Mouse (Mus musculus): ENCODE data around the gene Helb. TPM values are rescaled to one million over a fixed set of nuclear protein-coding genes. Genes with fewer than 3 reads are reported as not detected.

The Helb gene
- 6.0 and 8.1 TPM in 2 replicates for polyA plus RNA-seq (2014; fragmentation: Nextera tagmentation; extraction: Ambion mirVana)

GRCm38 (mm10) chr10:120112507-120113396, at the start of gene Helb:
Helb (minus strand) TSS chr10:120112987.
- Histone ChIP-seq H3K36me3 (ENCODE audit: control insufficient read depth, insufficient read depth, low read length) (peaks cover 9% of the 10 kb centered on the region; the same call in 1 of the 2 replicates), H3K27me3 (ENCODE audit: control insufficient read depth, insufficient read depth, low read length) (no peaks in the 10 kb centered on the region), H3K27ac (replicated peaks in 1 of 2; ENCODE audit: control insufficient read depth in 1 of 2, insufficient read depth in 1 of 2, low read depth in 2 of 2, low read length in 2 of 2) (peak within 1 kb of the TSS; percentile 86 to 90), H3K4me1 (ENCODE audit: control insufficient read depth in 2 of 2, insufficient read depth in 2 of 2, low read length in 2 of 2) (peaks cover 2 to 5% of the 10 kb centered on the region in 2 experiments; a peak in 1 of 4 replicates), H3K4me2 (ENCODE audit: low read length) (peak within 1 kb of the TSS; percentile 80), H3K9me3 (ENCODE audit: control insufficient read depth, low read length) (no peaks in the 10 kb centered on the region), H3K9ac (ENCODE audit: low read length) (peak within 1 kb of the TSS; percentile 82), H3K4me3 (ENCODE audit: control insufficient read depth in 1 of 2, insufficient read depth in 1 of 2, low read depth in 1 of 2, low read length in 2 of 2) (peak within 1 kb of the TSS; percentile 60 to 89)
- ATAC-seq (ENCODE audit: insufficient number of reproducible peaks, insufficient read depth, low FRiP score, low read depth): peak; percentile 99
- under 1% methylated on average over 55 of the region's 55 CpGs for WGBS

DNA sequence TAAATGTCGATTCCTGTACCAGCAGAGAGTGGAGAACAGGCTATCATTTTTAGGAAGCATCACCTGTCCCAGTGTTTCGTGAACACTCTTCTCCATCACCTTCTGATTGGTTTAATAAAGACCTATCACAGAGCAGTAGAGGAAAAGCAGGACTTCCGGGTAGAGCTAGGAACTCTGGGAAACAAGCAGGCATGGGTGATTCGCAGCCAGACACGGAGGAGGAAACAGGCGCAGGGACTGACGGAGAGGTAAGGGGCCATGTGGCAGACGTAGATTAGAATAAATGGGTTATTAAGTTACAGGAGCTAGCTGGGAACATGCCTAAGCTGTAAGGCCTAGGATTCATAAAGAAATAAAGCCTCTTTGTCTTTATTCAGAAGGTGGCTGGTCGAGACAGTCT, 47.7 kb upstream of the Helb start:
- no peak overlapping the region for H3K4me2 ChIP-seq (ENCODE audit: low read length)
- WGBS: 72% methylated on average over 9 of the region's 9 CpGs
- H3K4me3 ChIP-seq (ENCODE audit: control insufficient read depth in 1 of 2, insufficient read depth in 1 of 2, low read depth in 1 of 2, low read length in 2 of 2): no peak overlapping the region
- no peaks in the 10 kb centered on the region; a peak in 1 of 4 replicates for H3K4me1 ChIP-seq (ENCODE audit: control insufficient read depth in 2 of 2, insufficient read depth in 2 of 2, low read length in 2 of 2)
- no peak overlapping the region for H3K27ac ChIP-seq (replicated peaks in 1 of 2; ENCODE audit: control insufficient read depth in 1 of 2, insufficient read depth in 1 of 2, low read depth in 2 of 2, low read length in 2 of 2)
- no peak for ATAC-seq (ENCODE audit: insufficient number of reproducible peaks, insufficient read depth, low FRiP score, low read depth)
- no peak overlapping the region for H3K9ac ChIP-seq (ENCODE audit: low read length)
- no peaks in the 10 kb centered on the region for H3K9me3 ChIP-seq (ENCODE audit: control insufficient read depth, low read length)
- H3K36me3 ChIP-seq (ENCODE audit: control insufficient read depth, insufficient read depth, low read length): no peaks in the 10 kb centered on the region
- H3K27me3 ChIP-seq (ENCODE audit: control insufficient read depth, insufficient read depth, low read length): no peaks in the 10 kb centered on the region

DNA sequence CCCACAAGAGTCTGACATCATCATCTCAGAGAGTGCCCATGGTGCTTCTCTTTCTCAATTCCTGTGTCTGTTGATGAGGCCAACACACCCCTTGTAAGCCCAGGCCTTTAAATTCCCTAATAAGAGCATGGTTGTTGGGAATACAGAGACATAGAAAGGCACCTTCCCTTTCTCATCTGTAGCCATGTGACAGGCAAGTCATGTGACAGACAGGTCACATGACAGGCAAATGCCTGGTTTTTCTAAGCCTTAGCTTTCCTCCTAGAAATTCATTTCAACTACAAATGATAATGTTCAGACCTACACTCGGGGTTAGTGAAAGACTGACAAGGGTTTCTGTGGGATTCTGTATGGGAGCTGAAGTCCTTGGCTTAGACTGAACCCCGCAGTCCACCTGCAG, 41.1 kb upstream of the Helb start:
- Histone ChIP-seq H3K27ac (replicated peaks in 1 of 2; ENCODE audit: control insufficient read depth in 1 of 2, insufficient read depth in 1 of 2, low read depth in 2 of 2, low read length in 2 of 2) (no peak overlapping the region), H3K4me3 (ENCODE audit: control insufficient read depth in 1 of 2, insufficient read depth in 1 of 2, low read depth in 1 of 2, low read length in 2 of 2) (no peak overlapping the region), H3K27me3 (ENCODE audit: control insufficient read depth, insufficient read depth, low read length) (no peaks in the 10 kb centered on the region), H3K9ac (ENCODE audit: low read length) (no peak overlapping the region), H3K4me1 (ENCODE audit: control insufficient read depth in 2 of 2, insufficient read depth in 2 of 2, low read length in 2 of 2) (no peaks in the 10 kb centered on the region; a peak in 1 of 4 replicates), H3K4me2 (ENCODE audit: low read length) (no peak overlapping the region), H3K9me3 (ENCODE audit: control insufficient read depth, low read length) (no peaks in the 10 kb centered on the region), H3K36me3 (ENCODE audit: control insufficient read depth, insufficient read depth, low read length) (no peaks in the 10 kb centered on the region)
- no peak for ATAC-seq (ENCODE audit: insufficient number of reproducible peaks, insufficient read depth, low FRiP score, low read depth)
- WGBS: 79% methylated on average over 2 of the region's 2 CpGs

- no peak for ATAC-seq (ENCODE audit: insufficient number of reproducible peaks, insufficient read depth, low FRiP score, low read depth)
- H3K9me3 ChIP-seq (ENCODE audit: control insufficient read depth, low read length): no peaks in the 10 kb centered on the region
- no peaks in the 10 kb centered on the region for H3K36me3 ChIP-seq (ENCODE audit: control insufficient read depth, insufficient read depth, low read length)
- 85% methylated on average over 7 of the region's 7 CpGs for WGBS
- no peak overlapping the region for H3K27ac ChIP-seq (replicated peaks in 1 of 2; ENCODE audit: control insufficient read depth in 1 of 2, insufficient read depth in 1 of 2, low read depth in 2 of 2, low read length in 2 of 2)
- H3K9ac ChIP-seq (ENCODE audit: low read length): no peak overlapping the region
- no peaks in the 10 kb centered on the region for H3K4me1 ChIP-seq (ENCODE audit: control insufficient read depth in 2 of 2, insufficient read depth in 2 of 2, low read length in 2 of 2)
- H3K27me3 ChIP-seq (ENCODE audit: control insufficient read depth, insufficient read depth, low read length): no peaks in the 10 kb centered on the region
- no peak overlapping the region for H3K4me2 ChIP-seq (ENCODE audit: low read length)
- no peak overlapping the region for H3K4me3 ChIP-seq (ENCODE audit: control insufficient read depth in 1 of 2, insufficient read depth in 1 of 2, low read depth in 1 of 2, low read length in 2 of 2)
Measured at GRCm38 (mm10) chr10:120151672-120152071, 38.9 kb upstream of the Helb start.

DNA sequence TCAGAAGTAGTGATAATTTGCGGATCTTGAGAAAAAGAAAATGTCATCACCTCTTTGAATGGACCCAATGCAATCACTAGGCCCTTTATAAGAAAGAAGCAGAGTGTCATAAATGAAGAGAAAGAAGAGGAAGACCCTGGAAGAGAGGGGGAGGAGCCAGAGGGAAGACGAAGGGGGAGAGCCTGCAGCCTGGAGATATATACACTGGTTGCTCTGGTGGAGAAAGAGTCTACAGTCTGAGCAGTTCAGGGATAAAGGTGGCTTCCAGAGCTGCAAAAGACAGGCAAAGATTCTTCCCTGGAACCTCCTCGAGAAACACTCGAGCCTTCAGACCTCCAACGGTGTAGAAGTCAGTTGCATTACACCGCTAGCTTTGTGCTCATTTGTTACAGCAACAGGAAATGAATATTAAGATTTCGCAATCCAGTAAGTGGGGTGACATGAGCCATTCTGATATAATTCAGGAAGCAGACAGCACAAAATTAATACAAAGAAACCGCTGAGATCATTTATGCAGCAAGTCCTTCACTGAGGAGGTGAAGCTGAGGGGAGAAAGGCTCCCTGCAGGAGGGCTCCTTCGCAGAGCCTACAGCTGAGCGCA, 28.2 kb upstream of the Helb start:
- H3K36me3 ChIP-seq (ENCODE audit: control insufficient read depth, insufficient read depth, low read length): no peaks in the 10 kb centered on the region
- H3K27me3 ChIP-seq (ENCODE audit: control insufficient read depth, insufficient read depth, low read length): no peaks in the 10 kb centered on the region
- 73% methylated on average over 10 of the region's 10 CpGs for WGBS
- no peak overlapping the region for H3K4me3 ChIP-seq (ENCODE audit: control insufficient read depth in 1 of 2, insufficient read depth in 1 of 2, low read depth in 1 of 2, low read length in 2 of 2)
- no peak overlapping the region for H3K4me2 ChIP-seq (ENCODE audit: low read length)
- H3K9ac ChIP-seq (ENCODE audit: low read length): no peak overlapping the region
- no peak overlapping the region for H3K27ac ChIP-seq (replicated peaks in 1 of 2; ENCODE audit: control insufficient read depth in 1 of 2, insufficient read depth in 1 of 2, low read depth in 2 of 2, low read length in 2 of 2)
- H3K9me3 ChIP-seq (ENCODE audit: control insufficient read depth, low read length): peaks cover 7% of the 10 kb centered on the region
- ATAC-seq (ENCODE audit: insufficient number of reproducible peaks, insufficient read depth, low FRiP score, low read depth): no peak
- H3K4me1 ChIP-seq (ENCODE audit: control insufficient read depth in 2 of 2, insufficient read depth in 2 of 2, low read length in 2 of 2): no peaks in the 10 kb centered on the region

DNA sequence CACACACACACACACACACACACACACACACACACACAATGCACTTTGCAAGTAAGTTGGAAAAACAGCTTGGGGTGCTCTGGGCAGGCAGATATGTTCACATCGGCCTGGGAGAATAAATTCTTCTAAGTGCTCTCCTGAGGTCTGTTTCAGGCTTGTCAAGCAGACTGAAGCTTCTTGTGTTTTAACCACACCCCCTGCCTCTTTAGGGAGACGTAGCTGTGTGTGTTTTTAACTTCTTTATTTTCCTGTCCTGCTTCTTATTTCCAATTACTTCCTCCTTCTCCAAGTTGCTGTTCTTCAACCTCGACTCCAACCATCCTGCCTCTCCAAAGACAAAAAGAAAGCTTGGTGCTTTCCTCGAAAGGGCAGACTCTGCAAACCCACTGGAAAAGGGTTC, 27.4 kb upstream of the Helb start:
- H3K9ac ChIP-seq (ENCODE audit: low read length): no peak overlapping the region
- WGBS: 56% methylated on average over 4 of the region's 4 CpGs
- H3K4me1 ChIP-seq (ENCODE audit: control insufficient read depth in 2 of 2, insufficient read depth in 2 of 2, low read length in 2 of 2): no peaks in the 10 kb centered on the region
- ATAC-seq (ENCODE audit: insufficient number of reproducible peaks, insufficient read depth, low FRiP score, low read depth): no peak
- H3K9me3 ChIP-seq (ENCODE audit: control insufficient read depth, low read length): peaks cover 7% of the 10 kb centered on the region
- no peak overlapping the region for H3K4me2 ChIP-seq (ENCODE audit: low read length)
- H3K27ac ChIP-seq (replicated peaks in 1 of 2; ENCODE audit: control insufficient read depth in 1 of 2, insufficient read depth in 1 of 2, low read depth in 2 of 2, low read length in 2 of 2): no peak overlapping the region
- H3K27me3 ChIP-seq (ENCODE audit: control insufficient read depth, insufficient read depth, low read length): no peaks in the 10 kb centered on the region
- H3K36me3 ChIP-seq (ENCODE audit: control insufficient read depth, insufficient read depth, low read length): no peaks in the 10 kb centered on the region
- H3K4me3 ChIP-seq (ENCODE audit: control insufficient read depth in 1 of 2, insufficient read depth in 1 of 2, low read depth in 1 of 2, low read length in 2 of 2): no peak overlapping the region

- H3K27me3 ChIP-seq (ENCODE audit: control insufficient read depth, insufficient read depth, low read length): no peaks in the 10 kb centered on the region
- no peak overlapping the region for H3K4me3 ChIP-seq (ENCODE audit: control insufficient read depth in 1 of 2, insufficient read depth in 1 of 2, low read depth in 1 of 2, low read length in 2 of 2)
- H3K9ac ChIP-seq (ENCODE audit: low read length): no peak overlapping the region
- no peak overlapping the region for H3K27ac ChIP-seq (replicated peaks in 1 of 2; ENCODE audit: control insufficient read depth in 1 of 2, insufficient read depth in 1 of 2, low read depth in 2 of 2, low read length in 2 of 2)
- 82% methylated on average over 12 of the region's 12 CpGs for WGBS
- ATAC-seq (ENCODE audit: insufficient number of reproducible peaks, insufficient read depth, low FRiP score, low read depth): no peak
- H3K9me3 ChIP-seq (ENCODE audit: control insufficient read depth, low read length): no peaks in the 10 kb centered on the region
- H3K4me1 ChIP-seq (ENCODE audit: control insufficient read depth in 2 of 2, insufficient read depth in 2 of 2, low read length in 2 of 2): no peaks in the 10 kb centered on the region
- no peaks in the 10 kb centered on the region for H3K36me3 ChIP-seq (ENCODE audit: control insufficient read depth, insufficient read depth, low read length)
- H3K4me2 ChIP-seq (ENCODE audit: low read length): no peak overlapping the region
Measured at GRCm38 (mm10) chr10:120136020-120136562, 23.3 kb upstream of the Helb start.

All from heart, embryonic 14.5 days (tissue).